Mouse (Mus musculus) forebrain, embryonic 14.5 days (tissue): ENCODE data around the gene Krtap8-1. TPM values are rescaled to one million over a fixed set of nuclear protein-coding genes. Genes with fewer than 3 reads are reported as not detected.

ENCODE experiments used
- ATAC-seq: fragments of 200-750 bp; cut with Nextera tagmentation; 2 replicates; pipeline ENCODE4 v1.8.0; 2017; ENCODE audit warnings: mild to moderate bottlenecking, moderate library complexity
- DNase-seq: peaks from one replicate; pipeline ENCODE4 v3.0.0-alpha.2; 2015; ENCODE audit warnings: low spot score
- H3K27ac ChIP-seq: fragments of 300-500 bp; sonication (generic); 2 replicates; pipeline ENCODE4 v1.5.1; 2014; ENCODE audit warnings: low read depth, mild to moderate bottlenecking, control low read depth, low read length, moderate library complexity
- H3K27me3 ChIP-seq: fragments of 300-500 bp; sonication (generic); replicated peaks from 2 replicates; pipeline ENCODE4 v1.6.1; 2014; ENCODE audit warnings: low read length, control low read depth, mixed read lengths; ENCODE audit not compliant: control insufficient read depth, insufficient read depth
- H3K36me3 ChIP-seq: fragments of 300-500 bp; sonication (generic); 2 replicates; pipeline ENCODE4 v1.6.1; 2014; ENCODE audit warnings: low read length, control low read depth; ENCODE audit not compliant: control insufficient read depth, insufficient read depth
- H3K4me1 ChIP-seq: fragments of 300-500 bp; sonication (generic); 2 replicates; pipeline ENCODE4 v1.6.1; 2014; ENCODE audit warnings: antibody characterized with exemption, low read length, control low read depth; ENCODE audit not compliant: control insufficient read depth, insufficient read depth
- H3K4me2 ChIP-seq: fragments of 300-500 bp; sonication (generic); 2 replicates; pipeline ENCODE4 v1.6.1; 2014; ENCODE audit warnings: mild to moderate bottlenecking, control low read depth, low read length
- H3K4me3 ChIP-seq: fragments of 300-500 bp; sonication (generic); 2 replicates; pipeline ENCODE4 v1.5.1; 2014; ENCODE audit warnings: low read depth, low read length, control low read depth
- H3K9ac ChIP-seq: fragments of 300-500 bp; sonication (generic); 2 replicates; pipeline ENCODE4 v1.6.1; 2014; ENCODE audit warnings: mild to moderate bottlenecking, low read length, control low read depth, moderate library complexity
- H3K9me3 ChIP-seq: fragments of 300-500 bp; sonication (generic); replicated peaks from 2 replicates; pipeline ENCODE4 v1.6.1; 2016; ENCODE audit warnings: low read length, control low read depth, mixed read lengths; ENCODE audit not compliant: control insufficient read depth
- WGBS: fragments of 180-500 bp; shearing (Covaris S2); extraction: QIAGEN DNeasy Blood & Tissue Kit; methylation state at CpG from one replicate; pipeline ENCODE4 v1.1.7; 2014; 5-methylcytosine and 5-hydroxymethylcytosine counted together
- polyA plus RNA-seq: library from polyadenylated mRNA; unstranded; fragments of >200 nt; fragmentation: Nextera tagmentation; extraction: Ambion mirVana; gene quantifications from 2 replicates; pipeline ENCODE4 v1.2.1, GENCODE M21; 2014

The Krtap8-1 gene
- polyA plus RNA-seq, 1 experiment from 2014 or later, result not detected

- H3K4me2 ChIP-seq, result peak overlapping the region; percentile 27
- H3K4me1 ChIP-seq, result peaks cover 13% of the 10 kb centered on the region
- no peak overlapping the region for H3K9ac ChIP-seq
- H3K36me3 ChIP-seq, result no peaks in the 10 kb centered on the region
- DNase-seq (peak; percentile 68), ATAC-seq (peak; percentile 36)
- H3K27me3 ChIP-seq, result no peaks in the 10 kb centered on the region
- 21% methylated on average over 7 of the region's 7 CpGs for WGBS
- no peaks in the 10 kb centered on the region for H3K9me3 ChIP-seq
- H3K27ac ChIP-seq, result no peak overlapping the region
- no peak overlapping the region for H3K4me3 ChIP-seq
Observed at GRCm38 (mm10) chr16:89513431-89513830, 25.7 kb upstream of the Krtap8-1 start.

GRCm38 (mm10) chr16:89508223-89508622, 20.5 kb upstream of the Krtap8-1 start, which contains the start of gene Krtap7-1:
Gene Krtap7-1 (minus strand): TSS chr16:89508323.
- H3K4me1 ChIP-seq, result peaks cover 7% of the 10 kb centered on the region
- no peak within 1 kb of the TSS for H3K27ac ChIP-seq
- no peak within 1 kb of the TSS for H3K9ac ChIP-seq
- DNase-seq (no peak), ATAC-seq (no peak)
- no peaks in the 10 kb centered on the region for H3K9me3 ChIP-seq
- no peaks in the 10 kb centered on the region for H3K36me3 ChIP-seq
- H3K4me3 ChIP-seq, result no peak within 1 kb of the TSS
- 89% methylated on average over 4 of the region's 4 CpGs for WGBS
- no peak within 1 kb of the TSS for H3K4me2 ChIP-seq
- no peaks in the 10 kb centered on the region for H3K27me3 ChIP-seq

- no peak overlapping the region for H3K27ac ChIP-seq
- DNase-seq, result no peak
- no peak overlapping the region for H3K4me2 ChIP-seq
- H3K27me3 ChIP-seq, result no peaks in the 10 kb centered on the region
- H3K4me3 ChIP-seq, result no peak overlapping the region
- H3K9me3 ChIP-seq, result no peaks in the 10 kb centered on the region
- no peak overlapping the region for H3K9ac ChIP-seq
- no peaks in the 10 kb centered on the region for H3K4me1 ChIP-seq
- ATAC-seq, result no peak
- no peaks in the 10 kb centered on the region for H3K36me3 ChIP-seq
- WGBS, result 76% methylated on average over 2 of the region's 2 CpGs
Observed at GRCm38 (mm10) chr16:89503571-89503970, 15.8 kb upstream of the Krtap8-1 start.

GRCm38 (mm10) chr16:89501870-89502269, 14.1 kb upstream of the Krtap8-1 start:
- Histone ChIP-seq H3K27me3 (no peaks in the 10 kb centered on the region), H3K27ac (no peak overlapping the region), H3K4me3 (no peak overlapping the region), H3K9ac (no peak overlapping the region), H3K36me3 (no peaks in the 10 kb centered on the region), H3K9me3 (no peaks in the 10 kb centered on the region), H3K4me1 (no peaks in the 10 kb centered on the region), H3K4me2 (no peak overlapping the region)
- ATAC-seq, result no peak
- 89% methylated on average over 5 of the region's 5 CpGs for WGBS
- no peak for DNase-seq

- no peak overlapping the region for H3K9ac ChIP-seq
- no peaks in the 10 kb centered on the region for H3K9me3 ChIP-seq
- ATAC-seq (no peak), DNase-seq (no peak)
- H3K36me3 ChIP-seq, result no peaks in the 10 kb centered on the region
- WGBS, result 88% methylated on average over 5 of the region's 5 CpGs
- no peaks in the 10 kb centered on the region for H3K4me1 ChIP-seq
- H3K27ac ChIP-seq, result no peak overlapping the region
- no peaks in the 10 kb centered on the region for H3K27me3 ChIP-seq
- H3K4me3 ChIP-seq, result no peak overlapping the region
- H3K4me2 ChIP-seq, result no peak overlapping the region
Observed at GRCm38 (mm10) chr16:89497002-89497401, 9.2 kb upstream of the Krtap8-1 start.

- Histone ChIP-seq H3K9me3 (no peaks in the 10 kb centered on the region), H3K9ac (no peak overlapping the region), H3K27ac (no peak overlapping the region), H3K27me3 (no peaks in the 10 kb centered on the region), H3K4me1 (no peaks in the 10 kb centered on the region), H3K4me2 (no peak overlapping the region), H3K36me3 (no peaks in the 10 kb centered on the region), H3K4me3 (no peak overlapping the region)
- ATAC-seq, result peak; percentile 26; the same call in 1 of the 2 replicates
- DNase-seq, result no peak
- 68% methylated on average over 7 of the region's 7 CpGs for WGBS
Observed at GRCm38 (mm10) chr16:89495394-89496153, 7.8 kb upstream of the Krtap8-1 start.

- ATAC-seq (no peak), DNase-seq (no peak)
- Histone ChIP-seq H3K9ac (no peak overlapping the region), H3K4me2 (no peak overlapping the region), H3K4me1 (no peaks in the 10 kb centered on the region), H3K4me3 (no peak overlapping the region), H3K27me3 (no peaks in the 10 kb centered on the region), H3K9me3 (no peaks in the 10 kb centered on the region), H3K27ac (no peak overlapping the region), H3K36me3 (no peaks in the 10 kb centered on the region)
- 91% methylated on average over 12 of the region's 12 CpGs for WGBS
Observed at GRCm38 (mm10) chr16:89477679-89478314, 10.0 kb downstream of the Krtap8-1 start.

- ATAC-seq (no peak), DNase-seq (no peak)
- Histone ChIP-seq H3K4me2 (no peak overlapping the region), H3K9me3 (no peaks in the 10 kb centered on the region), H3K9ac (no peak overlapping the region), H3K4me1 (no peaks in the 10 kb centered on the region), H3K27ac (no peak overlapping the region), H3K27me3 (no peaks in the 10 kb centered on the region), H3K36me3 (no peaks in the 10 kb centered on the region), H3K4me3 (no peak overlapping the region)
- 86% methylated on average over 5 of the region's 5 CpGs for WGBS
Observed at GRCm38 (mm10) chr16:89461189-89461588, 26.6 kb downstream of the Krtap8-1 start.
